Mouse (Mus musculus): Measurements from ENCODE around the gene 4930452B06Rik.
"Not testable (repeated sequence)": the region's sequence is repeated elsewhere in the genome, so short reads cannot be mapped to it uniquely, and the experiment has no call there.

The 4930452B06Rik gene

DNA sequence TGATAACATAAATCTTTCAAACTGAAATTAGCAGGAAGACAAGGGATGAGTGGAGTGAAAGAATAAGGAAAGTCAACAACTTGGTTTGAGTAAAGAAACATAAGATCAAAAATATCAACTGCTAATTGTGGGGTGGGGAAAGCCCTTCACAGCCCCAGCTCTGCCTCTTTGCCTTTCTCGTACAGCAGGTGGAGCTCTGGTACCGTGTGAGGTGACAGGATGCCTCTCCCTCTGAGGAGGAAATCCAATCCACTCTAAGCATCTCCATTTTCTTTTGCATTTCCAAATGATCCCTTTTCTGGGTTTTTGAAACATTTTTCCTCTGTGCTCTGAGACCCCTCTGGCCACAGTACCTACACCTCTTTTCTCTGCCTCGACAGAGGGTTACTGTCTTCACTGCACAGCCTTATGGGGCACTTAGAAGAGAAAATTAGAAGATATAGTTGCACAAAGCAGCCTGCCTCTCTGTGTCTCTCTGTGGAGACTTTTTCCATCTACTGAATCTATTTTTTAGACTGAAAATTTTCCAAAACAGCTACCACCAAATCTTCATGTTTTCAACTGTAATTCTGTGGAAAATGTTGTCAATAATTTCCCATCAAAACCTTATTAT, 57.4 kb downstream of the 4930452B06Rik start:
- Histone ChIP-seq H3K36me3 (ENCODE audit: insufficient read depth, low read length) (no peaks in the 10 kb centered on the region; the same call in 1 of the 2 replicates), H3K9me3 (ENCODE audit: low read length) (no peaks in the 10 kb centered on the region), H3K4me1 (replicated peaks; ENCODE audit: low read depth, low read length) (peaks cover 22% of the 10 kb centered on the region), H3K4me3 (replicated peaks; ENCODE audit: low read length) (no peak overlapping the region), H3K27me3 (ENCODE audit: insufficient read depth, low read length) (no peaks in the 10 kb centered on the region)
- TF ChIP-seq CTCF (conservative IDR thresholded peaks at IDR 0.05; ENCODE audit: low read length) (peak; percentile 69), NANOG (IDR thresholded peaks at IDR 0.05; ENCODE audit: borderline replicate concordance, low read length) (no peak)

DNA sequence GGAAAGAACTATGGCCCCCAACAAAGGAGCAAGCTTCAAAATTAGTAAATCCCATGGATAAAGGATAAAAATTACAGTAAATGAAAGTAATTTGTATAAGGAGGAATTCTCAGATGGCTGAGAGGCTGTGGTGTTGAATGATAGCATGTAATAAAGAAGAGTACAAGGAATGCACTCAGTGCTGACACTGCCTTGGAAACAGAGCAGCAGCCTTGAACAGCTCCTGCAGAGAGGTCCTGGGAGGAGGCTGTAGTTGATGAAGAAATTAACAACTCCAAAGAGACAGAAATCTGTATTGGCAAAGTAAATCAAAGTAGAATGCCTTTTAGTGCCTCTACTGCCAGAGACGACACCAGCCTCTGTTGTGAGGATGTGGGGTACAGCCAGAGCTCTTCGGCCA, 61.1 kb downstream of the 4930452B06Rik start:
- H3K27me3 ChIP-seq (ENCODE audit: insufficient read depth, low read length), result no peaks in the 10 kb centered on the region

DNA sequence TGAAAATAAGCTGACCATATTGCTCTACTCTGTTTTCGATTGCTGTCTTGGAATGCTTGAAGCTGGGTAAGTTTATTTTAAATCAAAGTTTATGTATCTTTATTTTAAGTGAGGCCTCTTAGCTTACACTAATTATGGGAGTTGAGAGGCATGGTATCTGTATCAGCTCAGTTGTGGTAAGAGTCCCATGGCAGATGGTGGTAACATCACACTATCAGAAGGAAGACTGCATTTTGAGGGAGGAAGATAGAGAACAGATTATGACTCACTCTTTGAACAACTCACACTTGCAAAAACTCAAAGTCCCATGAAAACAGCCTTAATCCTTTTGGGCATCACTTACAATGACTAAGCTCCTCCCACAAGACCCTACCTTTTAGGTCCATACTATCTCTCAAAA, 81.0 kb downstream of the 4930452B06Rik start:
- H3K9me3 ChIP-seq (ENCODE audit: low read length), result no peaks in the 10 kb centered on the region
- H3K27me3 ChIP-seq (ENCODE audit: insufficient read depth, low read length), result no peaks in the 10 kb centered on the region
- H3K4me3 ChIP-seq (replicated peaks; ENCODE audit: low read length), result no peak overlapping the region
- H3K4me1 ChIP-seq (replicated peaks; ENCODE audit: low read depth, low read length), result no peaks in the 10 kb centered on the region
- no peak for TF ChIP-seq CTCF (conservative IDR thresholded peaks at IDR 0.05; ENCODE audit: low read length)
- no peaks in the 10 kb centered on the region for H3K36me3 ChIP-seq (ENCODE audit: insufficient read depth, low read length)

More for the DNA sequence above, 61.1 kb downstream of the 4930452B06Rik start:
- TF ChIP-seq POU5F1 (IDR thresholded peaks at IDR 0.05; ENCODE audit: borderline replicate concordance, low read length) (no peak), CTCF (conservative IDR thresholded peaks at IDR 0.05; ENCODE audit: low read length) (no peak), NANOG (IDR thresholded peaks at IDR 0.05; ENCODE audit: borderline replicate concordance, low read length) (no peak)
- H3K4me1 ChIP-seq (replicated peaks; ENCODE audit: low read depth, low read length), result peaks cover 16% of the 10 kb centered on the region
- H3K36me3 ChIP-seq (ENCODE audit: insufficient read depth, low read length), result no peaks in the 10 kb centered on the region
- H3K4me3 ChIP-seq (replicated peaks; ENCODE audit: low read length), result no peak overlapping the region
- no peaks in the 10 kb centered on the region for H3K9me3 ChIP-seq (ENCODE audit: low read length)

DNA sequence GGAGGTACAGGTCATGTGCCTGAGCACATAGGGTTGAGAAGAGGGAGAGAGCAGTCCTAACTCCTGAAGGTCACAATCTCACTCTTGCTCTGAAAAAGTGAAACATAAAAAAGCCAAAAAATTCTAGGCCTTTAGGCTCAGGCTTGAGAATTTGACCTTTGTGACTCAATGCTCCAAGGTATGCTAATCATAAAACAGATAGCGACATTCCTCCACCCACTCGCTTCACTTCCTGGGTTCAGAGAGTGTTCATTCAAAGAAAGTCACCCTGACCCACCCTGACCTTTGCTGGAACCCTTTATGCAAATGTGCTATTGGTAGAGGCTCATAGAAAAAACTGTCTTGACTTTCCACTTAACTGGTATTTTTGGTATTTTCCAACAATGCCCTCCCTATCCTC, 115.0 kb downstream of the 4930452B06Rik start:
- H3K4me3 ChIP-seq (replicated peaks; ENCODE audit: low read length); H3K4me1 ChIP-seq (replicated peaks; ENCODE audit: low read depth, low read length); H3K27me3 ChIP-seq (ENCODE audit: insufficient read depth, low read length); H3K36me3 ChIP-seq (ENCODE audit: insufficient read depth, low read length): not testable (repeated sequence)
- H3K9me3 ChIP-seq (ENCODE audit: low read length), result peaks cover 20% of the 10 kb centered on the region

DNA sequence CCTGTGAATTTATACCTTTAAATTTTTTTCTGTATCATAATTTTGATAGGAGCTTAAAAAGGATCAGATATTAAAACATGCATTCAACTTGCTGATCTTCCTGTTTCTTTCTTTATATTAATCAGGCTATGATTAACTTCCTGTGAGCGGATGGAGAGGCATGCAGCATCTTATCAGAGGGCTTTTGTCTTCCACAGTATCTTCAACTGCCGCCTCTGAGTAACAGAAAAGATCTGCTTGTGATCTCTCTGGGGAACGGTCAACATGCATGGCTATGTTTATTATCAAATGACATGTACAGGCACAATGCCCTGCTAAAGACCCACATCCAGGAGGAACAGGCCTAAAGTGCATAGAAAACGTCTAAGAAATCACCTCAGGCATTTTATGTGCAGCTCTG, 116.9 kb downstream of the 4930452B06Rik start:
- Histone ChIP-seq H3K27me3 (ENCODE audit: insufficient read depth, low read length) (no peaks in the 10 kb centered on the region), H3K4me3 (replicated peaks; ENCODE audit: low read length) (no peak overlapping the region), H3K9me3 (ENCODE audit: low read length) (peaks cover 20% of the 10 kb centered on the region), H3K36me3 (ENCODE audit: insufficient read depth, low read length) (peaks cover 4% of the 10 kb centered on the region; the same call in 1 of the 2 replicates), H3K4me1 (replicated peaks; ENCODE audit: low read depth, low read length) (no peaks in the 10 kb centered on the region)
- TF ChIP-seq POU5F1 (IDR thresholded peaks at IDR 0.05; ENCODE audit: borderline replicate concordance, low read length) (no peak), NANOG (IDR thresholded peaks at IDR 0.05; ENCODE audit: borderline replicate concordance, low read length) (no peak)

DNA sequence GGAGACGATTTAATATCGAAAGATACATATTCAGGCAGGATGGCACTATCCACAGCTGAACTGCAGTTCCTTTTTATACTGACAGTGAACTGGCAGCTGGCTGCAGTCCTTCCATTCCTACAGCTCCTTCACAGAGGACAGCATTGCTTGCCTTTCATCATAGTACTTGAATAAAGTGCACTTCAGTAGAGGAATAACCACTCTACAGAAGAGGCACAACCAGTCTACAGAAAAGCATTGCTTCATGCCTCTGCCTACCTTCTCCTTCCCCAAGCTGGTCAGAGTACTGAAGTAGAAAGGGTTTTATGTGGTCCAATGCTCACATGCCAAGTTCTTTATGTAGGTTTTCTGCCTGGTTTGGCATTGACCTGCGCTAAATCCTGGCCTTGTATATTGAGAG, 130.0 kb downstream of the 4930452B06Rik start:
- Histone ChIP-seq H3K27me3 (ENCODE audit: insufficient read depth, low read length) (no peaks in the 10 kb centered on the region), H3K9me3 (ENCODE audit: low read length) (no peaks in the 10 kb centered on the region), H3K36me3 (ENCODE audit: insufficient read depth, low read length) (peaks cover 4% of the 10 kb centered on the region), H3K4me1 (replicated peaks; ENCODE audit: low read depth, low read length) (no peaks in the 10 kb centered on the region), H3K4me3 (replicated peaks; ENCODE audit: low read length) (no peak overlapping the region)
- TF ChIP-seq POU5F1 (IDR thresholded peaks at IDR 0.05; ENCODE audit: borderline replicate concordance, low read length), result no peak
- TF ChIP-seq NANOG (IDR thresholded peaks at IDR 0.05; ENCODE audit: borderline replicate concordance, low read length), result no peak
- no peak for TF ChIP-seq CTCF (conservative IDR thresholded peaks at IDR 0.05; ENCODE audit: low read length)

DNA sequence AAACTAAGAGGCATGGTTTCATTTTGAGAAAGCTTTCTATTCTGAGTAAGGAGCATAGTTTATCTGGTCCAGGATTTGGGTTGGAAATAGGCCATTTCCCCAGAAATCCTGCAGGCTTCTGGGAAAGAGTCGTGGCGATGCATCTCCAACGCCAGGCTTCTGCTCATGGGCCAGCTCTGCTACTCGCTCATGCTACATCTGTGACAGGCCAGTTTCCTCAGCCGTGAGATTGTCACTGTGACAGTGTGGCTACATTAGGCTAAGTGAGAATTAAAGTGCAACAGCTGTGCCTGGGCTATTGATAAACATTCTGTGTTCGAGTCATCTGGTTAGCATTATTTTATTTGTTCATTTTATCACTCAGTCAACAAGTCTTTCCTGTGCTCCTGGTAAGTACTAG, 140.8 kb downstream of the 4930452B06Rik start:
- TF ChIP-seq NANOG (IDR thresholded peaks at IDR 0.05; ENCODE audit: borderline replicate concordance, low read length) (no peak), CTCF (conservative IDR thresholded peaks at IDR 0.05; ENCODE audit: low read length) (no peak), POU5F1 (IDR thresholded peaks at IDR 0.05; ENCODE audit: borderline replicate concordance, low read length) (no peak)
- H3K36me3 ChIP-seq (ENCODE audit: insufficient read depth, low read length), result no peaks in the 10 kb centered on the region
- no peaks in the 10 kb centered on the region for H3K4me1 ChIP-seq (replicated peaks; ENCODE audit: low read depth, low read length)
- H3K4me3 ChIP-seq (replicated peaks; ENCODE audit: low read length), result no peak overlapping the region
- H3K9me3 ChIP-seq (ENCODE audit: low read length), result peaks cover 10% of the 10 kb centered on the region; the same call in 1 of the 2 replicates
- H3K27me3 ChIP-seq (ENCODE audit: insufficient read depth, low read length), result no peaks in the 10 kb centered on the region

DNA sequence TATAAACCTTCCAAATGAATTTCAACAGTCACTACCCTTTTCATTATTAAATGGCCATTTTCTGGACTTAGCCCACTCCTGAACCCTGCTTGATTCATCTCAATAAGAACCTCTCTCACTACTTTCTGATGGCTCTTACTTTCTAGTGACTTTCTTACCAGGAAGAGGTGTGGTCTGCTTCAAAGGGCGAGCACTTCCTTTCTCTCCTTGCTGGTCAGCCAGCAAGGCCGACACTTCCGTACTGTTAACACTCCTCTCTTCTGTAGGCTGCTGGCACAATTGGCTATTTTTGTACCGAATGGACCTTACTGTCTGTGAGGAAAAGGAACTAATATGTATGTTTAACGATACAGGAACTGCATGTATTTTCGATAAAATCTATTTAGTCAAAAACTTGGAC, 148.4 kb downstream of the 4930452B06Rik start:
- TF ChIP-seq CTCF (conservative IDR thresholded peaks at IDR 0.05; ENCODE audit: low read length), result no peak
- TF ChIP-seq NANOG (IDR thresholded peaks at IDR 0.05; ENCODE audit: borderline replicate concordance, low read length), result no peak
- no peak for TF ChIP-seq POU5F1 (IDR thresholded peaks at IDR 0.05; ENCODE audit: borderline replicate concordance, low read length)
- Histone ChIP-seq H3K9me3 (ENCODE audit: low read length) (no peaks in the 10 kb centered on the region), H3K4me1 (replicated peaks; ENCODE audit: low read depth, low read length) (no peaks in the 10 kb centered on the region), H3K36me3 (ENCODE audit: insufficient read depth, low read length) (no peaks in the 10 kb centered on the region), H3K4me3 (replicated peaks; ENCODE audit: low read length) (no peak overlapping the region), H3K27me3 (ENCODE audit: insufficient read depth, low read length) (no peaks in the 10 kb centered on the region)

DNA sequence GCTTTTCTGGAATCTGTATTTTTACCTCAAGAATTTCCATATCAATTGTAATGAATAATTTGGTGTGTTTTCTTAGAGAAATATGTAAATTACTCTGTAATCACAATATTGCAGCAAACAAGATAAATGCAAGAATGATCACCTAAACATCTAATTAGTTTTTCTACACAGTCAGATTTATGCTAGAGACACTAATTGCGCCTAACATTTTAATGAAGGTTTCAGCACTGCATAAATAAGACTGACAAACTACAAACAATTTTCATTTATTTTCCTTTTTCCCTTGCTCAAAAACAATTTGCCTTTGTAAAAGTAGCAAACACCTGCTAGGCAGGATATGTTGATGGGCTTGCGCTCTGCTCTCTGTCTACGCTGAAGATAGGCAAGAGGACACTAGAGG, 152.0 kb downstream of the 4930452B06Rik start:
- TF ChIP-seq CTCF (conservative IDR thresholded peaks at IDR 0.05; ENCODE audit: low read length), result no peak
- no peak for TF ChIP-seq NANOG (IDR thresholded peaks at IDR 0.05; ENCODE audit: borderline replicate concordance, low read length)
- TF ChIP-seq POU5F1 (IDR thresholded peaks at IDR 0.05; ENCODE audit: borderline replicate concordance, low read length), result no peak
- Histone ChIP-seq H3K4me1 (replicated peaks; ENCODE audit: low read depth, low read length) (no peaks in the 10 kb centered on the region), H3K36me3 (ENCODE audit: insufficient read depth, low read length) (no peaks in the 10 kb centered on the region), H3K4me3 (replicated peaks; ENCODE audit: low read length) (no peak overlapping the region), H3K9me3 (ENCODE audit: low read length) (no peaks in the 10 kb centered on the region), H3K27me3 (ENCODE audit: insufficient read depth, low read length) (no peaks in the 10 kb centered on the region)

Measured in E14TG2a.4 (cell line).